Mouse (Mus musculus) kidney, embryonic 15.5 days (tissue): ENCODE measurements around the gene Piezo1. TPM values are rescaled to one million over a fixed set of nuclear protein-coding genes. Genes with fewer than 3 reads are reported as not detected.

ENCODE experiments used
- ATAC-seq: fragments of 200-750 bp; cut with Nextera tagmentation; replicated peaks from 2 replicates; pipeline ENCODE4 v1.8.0; 2017; ENCODE audit warnings: moderate TSS enrichment; ENCODE audit not compliant: low FRiP score
- H3K27ac ChIP-seq: fragments of 300-500 bp; sonication (generic); 2 replicates; pipeline ENCODE4 v1.5.1; 2015; ENCODE audit warnings: mild to moderate bottlenecking, inconsistent platforms
- H3K27me3 ChIP-seq: fragments of 300-500 bp; sonication (generic); 2 replicates; pipeline ENCODE4 v1.6.1; 2015; ENCODE audit warnings: inconsistent platforms
- H3K36me3 ChIP-seq: fragments of 300-500 bp; sonication (generic); 2 replicates; pipeline ENCODE4 v1.6.1; 2015; ENCODE audit warnings: inconsistent platforms
- H3K4me1 ChIP-seq: fragments of 300-500 bp; sonication (generic); 2 replicates; pipeline ENCODE4 v1.6.1; 2015; ENCODE audit warnings: inconsistent platforms
- H3K4me2 ChIP-seq: fragments of 300-500 bp; sonication (generic); 2 replicates; pipeline ENCODE4 v1.6.1; 2015; ENCODE audit warnings: moderate library complexity, mild to moderate bottlenecking, inconsistent platforms
- H3K4me3 ChIP-seq: fragments of 300-500 bp; sonication (generic); replicated peaks from 2 replicates; pipeline ENCODE4 v1.5.1; 2015; ENCODE audit warnings: mild to moderate bottlenecking, inconsistent platforms
- H3K9ac ChIP-seq: fragments of 300-500 bp; sonication (generic); 2 replicates; pipeline ENCODE4 v1.6.1; 2015; ENCODE audit warnings: mild to moderate bottlenecking, inconsistent platforms
- H3K9me3 ChIP-seq: fragments of 300-500 bp; sonication (generic); replicated peaks from 2 replicates; pipeline ENCODE4 v1.6.1; 2016; ENCODE audit warnings: inconsistent platforms
- WGBS: fragments of 180-500 bp; shearing (Covaris S2); methylation state at CpG from one replicate; pipeline ENCODE4 v1.1.7; 2015; ENCODE audit warnings: mixed read lengths; 5-methylcytosine and 5-hydroxymethylcytosine counted together
- polyA plus RNA-seq: library from polyadenylated mRNA; unstranded; fragments of >200 nt; fragmentation: Nextera tagmentation; extraction: Ambion mirVana; gene quantifications from 2 replicates; pipeline ENCODE4 v1.2.1, GENCODE M21; 2015

Piezo1 gene
- polyA plus RNA-seq, 1 experiment from 2014 or later, result 17.8 TPM

- Histone ChIP-seq H3K27ac (no peak overlapping the region), H3K4me3 (no peak overlapping the region), H3K9ac (no peak overlapping the region), H3K9me3 (no peaks in the 10 kb centered on the region), H3K4me2 (no peak overlapping the region; the same call in 1 of the 2 replicates), H3K36me3 (no peaks in the 10 kb centered on the region), H3K27me3 (peaks cover 67% of the 10 kb centered on the region), H3K4me1 (peaks cover 25% of the 10 kb centered on the region)
- ATAC-seq, result no peak
- 59% methylated on average over 6 of the region's 6 CpGs for WGBS
Observed at GRCm38 (mm10) chr8:122459218-122459900, 91.8 kb downstream of the Piezo1 start.

- Histone ChIP-seq H3K27me3 (peaks cover 56% of the 10 kb centered on the region), H3K9me3 (no peaks in the 10 kb centered on the region), H3K4me3 (no peak overlapping the region), H3K27ac (no peak overlapping the region), H3K36me3 (no peaks in the 10 kb centered on the region), H3K4me2 (no peak overlapping the region), H3K4me1 (peaks cover 21% of the 10 kb centered on the region), H3K9ac (no peak overlapping the region)
- WGBS, result 80% methylated on average over 11 of the region's 11 CpGs
- ATAC-seq, result no peak
Observed at GRCm38 (mm10) chr8:122457171-122457570, 94.0 kb downstream of the Piezo1 start.

GRCm38 (mm10) chr8:122454409-122454808, 96.7 kb downstream of the Piezo1 start:
- ATAC-seq, result no peak
- Histone ChIP-seq H3K27me3 (peaks cover 29% of the 10 kb centered on the region), H3K9ac (no peak overlapping the region), H3K4me2 (no peak overlapping the region), H3K9me3 (no peaks in the 10 kb centered on the region), H3K36me3 (no peaks in the 10 kb centered on the region), H3K27ac (no peak overlapping the region), H3K4me3 (no peak overlapping the region), H3K4me1 (no peaks in the 10 kb centered on the region)
- 87% methylated on average over 6 of the region's 6 CpGs for WGBS

- H3K36me3 ChIP-seq, result no peaks in the 10 kb centered on the region
- no peak overlapping the region for H3K4me2 ChIP-seq
- H3K27me3 ChIP-seq, result peaks cover 8% of the 10 kb centered on the region
- no peak for ATAC-seq
- WGBS, result 90% methylated on average over 10 of the region's 10 CpGs
- no peaks in the 10 kb centered on the region for H3K4me1 ChIP-seq
- H3K9me3 ChIP-seq, result no peaks in the 10 kb centered on the region
- H3K4me3 ChIP-seq, result no peak overlapping the region
- H3K27ac ChIP-seq, result no peak overlapping the region
- no peak overlapping the region for H3K9ac ChIP-seq
Observed at GRCm38 (mm10) chr8:122452154-122452553, 99.0 kb downstream of the Piezo1 start.

- H3K4me2 ChIP-seq, result no peak overlapping the region
- no peaks in the 10 kb centered on the region for H3K27me3 ChIP-seq
- H3K4me3 ChIP-seq, result no peak overlapping the region
- no peak overlapping the region for H3K9ac ChIP-seq
- no peaks in the 10 kb centered on the region for H3K4me1 ChIP-seq
- no peak for ATAC-seq
- H3K27ac ChIP-seq, result no peak overlapping the region
- no peaks in the 10 kb centered on the region for H3K36me3 ChIP-seq
- H3K9me3 ChIP-seq, result no peaks in the 10 kb centered on the region
- 66% methylated on average over 7 of the region's 7 CpGs for WGBS
Observed at GRCm38 (mm10) chr8:122451161-122451703, 99.9 kb downstream of the Piezo1 start.

- 60% methylated on average over 3 of the region's 3 CpGs for WGBS
- H3K9ac ChIP-seq, result no peak overlapping the region
- no peak for ATAC-seq
- H3K4me2 ChIP-seq, result peak overlapping the region; percentile 7; the same call in 1 of the 2 replicates
- no peak overlapping the region for H3K4me3 ChIP-seq
- no peaks in the 10 kb centered on the region for H3K36me3 ChIP-seq
- H3K27me3 ChIP-seq, result no peaks in the 10 kb centered on the region
- peaks cover 31% of the 10 kb centered on the region for H3K4me1 ChIP-seq
- peak overlapping the region; percentile 99 for H3K27ac ChIP-seq
- H3K9me3 ChIP-seq, result no peaks in the 10 kb centered on the region
Observed at GRCm38 (mm10) chr8:122445203-122445602, 105.9 kb downstream of the Piezo1 start.

GRCm38 (mm10) chr8:122444058-122444748, 106.9 kb downstream of the Piezo1 start:
- peak overlapping the region; percentile 91 for H3K4me2 ChIP-seq
- H3K27ac ChIP-seq, result peak overlapping the region; percentile 99
- no peaks in the 10 kb centered on the region for H3K27me3 ChIP-seq
- peak overlapping the region; percentile 73 for H3K9ac ChIP-seq
- H3K4me1 ChIP-seq, result peaks cover 31% of the 10 kb centered on the region
- peak; percentile 16; the same call in 1 of the 2 replicates for ATAC-seq
- WGBS, result 12% methylated on average over 19 of the region's 19 CpGs
- peak overlapping the region; percentile 63 for H3K4me3 ChIP-seq
- H3K9me3 ChIP-seq, result no peaks in the 10 kb centered on the region
- H3K36me3 ChIP-seq, result peaks cover 6% of the 10 kb centered on the region

- peak within 1 kb of the TSS; percentile 91 for H3K4me2 ChIP-seq
Observed at GRCm38 (mm10) chr8:122443262-122444006, 107.7 kb downstream of the Piezo1 start, which contains the start of gene Mvd. TSS of gene Mvd (minus strand) at chr8:122443422.

GRCm38 (mm10) chr8:122442781-122443180, 108.3 kb downstream of the Piezo1 start:
- Histone ChIP-seq H3K27ac (peak overlapping the region; percentile 80), H3K4me1 (peaks cover 40% of the 10 kb centered on the region), H3K9ac (peak overlapping the region; percentile 65), H3K36me3 (peaks cover 17% of the 10 kb centered on the region), H3K4me3 (peak overlapping the region; percentile 63), H3K9me3 (no peaks in the 10 kb centered on the region), H3K27me3 (no peaks in the 10 kb centered on the region), H3K4me2 (peak overlapping the region; percentile 91)
- WGBS, result 1% methylated on average over 12 of the region's 12 CpGs
- ATAC-seq, result peak; percentile 2

More at GRCm38 (mm10) chr8:122443262-122444006, 107.7 kb downstream of the Piezo1 start, which contains the start of gene Mvd:
- H3K9me3 ChIP-seq, result no peaks in the 10 kb centered on the region
- H3K4me3 ChIP-seq, result peak within 1 kb of the TSS; percentile 63
- peak within 1 kb of the TSS; percentile 73 for H3K9ac ChIP-seq
- under 1% methylated on average over 47 of the region's 47 CpGs for WGBS
- peaks cover 34% of the 10 kb centered on the region for H3K4me1 ChIP-seq
- H3K27ac ChIP-seq, result peak within 1 kb of the TSS; percentile 99
- no peaks in the 10 kb centered on the region for H3K27me3 ChIP-seq
- H3K36me3 ChIP-seq, result peaks cover 11% of the 10 kb centered on the region
- ATAC-seq, result peak; percentile 98

- H3K27ac ChIP-seq, result peak overlapping the region; percentile 80; the same call in 1 of the 2 replicates
- ATAC-seq, result no peak
- H3K4me3 ChIP-seq, result peak overlapping the region; percentile 63
- 24% methylated on average over 7 of the region's 7 CpGs for WGBS
- H3K4me1 ChIP-seq, result peaks cover 44% of the 10 kb centered on the region
- no peaks in the 10 kb centered on the region for H3K27me3 ChIP-seq
- H3K36me3 ChIP-seq, result peaks cover 21% of the 10 kb centered on the region
- no peaks in the 10 kb centered on the region for H3K9me3 ChIP-seq
- peak overlapping the region; percentile 65 for H3K9ac ChIP-seq
- peak overlapping the region; percentile 91 for H3K4me2 ChIP-seq
Observed at GRCm38 (mm10) chr8:122442356-122442755, 108.8 kb downstream of the Piezo1 start.

GRCm38 (mm10) chr8:122441326-122441725, 109.8 kb downstream of the Piezo1 start:
- Histone ChIP-seq H3K27ac (no peak overlapping the region), H3K4me3 (no peak overlapping the region), H3K9me3 (no peaks in the 10 kb centered on the region), H3K4me2 (no peak overlapping the region), H3K36me3 (peaks cover 32% of the 10 kb centered on the region), H3K4me1 (peaks cover 51% of the 10 kb centered on the region), H3K9ac (no peak overlapping the region), H3K27me3 (no peaks in the 10 kb centered on the region)
- ATAC-seq, result no peak
- 81% methylated on average over 1 of the region's 1 CpGs for WGBS
